Comparison of ENCODE assay signal across 10 mouse cellular contexts in the genomic region with DNA sequence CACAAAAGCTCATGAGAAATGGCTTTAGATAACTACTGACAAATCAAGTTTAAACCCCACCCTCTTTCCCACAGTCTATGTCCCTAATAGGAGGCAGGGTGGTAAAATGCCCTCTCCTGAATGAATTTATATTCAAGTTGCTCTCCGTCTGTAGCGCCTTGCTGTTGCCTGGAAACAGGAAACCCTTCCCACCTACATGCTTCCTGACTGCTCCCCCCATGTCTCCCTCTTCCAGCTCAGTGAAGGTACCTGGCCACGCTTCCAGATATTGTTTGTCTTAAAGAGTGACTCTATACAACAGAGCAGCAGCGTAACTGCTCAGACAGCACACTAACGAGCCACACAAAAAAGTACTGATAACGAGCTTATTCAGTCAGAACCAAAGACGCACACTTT. TPM values are rescaled to one million over a fixed set of nuclear protein-coding genes. Genes with fewer than 3 reads are reported as not detected.
DNase-seq lines count a peak whose midpoint lies in the region; ATAC-seq and TF ChIP-seq lines count a peak whose summit lies in the region.
"Had no signal": no experiment of that assay in that cellular context is flagged by ENCODE, and none has a peak within 500 bp of the region (broad histone marks: within the 10 kb centered on the region; RNA-seq: fewer than 3 reads in every experiment).

No protein-coding gene starts in this region.

- 42% methylated on average over 7 of the region's 7 CpGs for WGBS in heart, embryonic 10.5 days
- 31% methylated on average over 7 of the region's 7 CpGs for WGBS in hindbrain, embryonic 13.5 days
- whole genome bisulfite sequencing in limb, embryonic 15.5 days: 36% methylated on average over 7 of the region's 7 CpGs
- 27% methylated on average over 7 of the region's 7 CpGs for WGBS in stomach, postnatal 0 days

- ATAC-seq in common myeloid progenitor, adult 5-6 weeks (replicated peaks; ENCODE audit: low read depth, poor library complexity, severe bottlenecking): peak; percentile 36
- peak; percentile 83 for ATAC-seq in hindbrain, embryonic 13.5 days (ENCODE audit: low FRiP score)
- no peak for ATAC-seq in limb, embryonic 15.5 days (ENCODE audit: insufficient number of reproducible peaks, low FRiP score, low TSS enrichment, low read depth)
- ATAC-seq in stomach, postnatal 0 days (ENCODE audit: low FRiP score, low TSS enrichment): no peak
- ATAC-seq in monocyte, adult 5-6 weeks (replicated peaks; ENCODE audit: insufficient number of reproducible peaks, low FRiP score, low TSS enrichment, poor library complexity, severe bottlenecking): no peak

- TF ChIP-seq CTCF in stomach, postnatal 0 days (IDR thresholded peaks at IDR 0.05; ENCODE audit: low read depth): no peak

- peak overlapping the region; percentile 36; the same call in 1 of the 2 replicates for H3K27ac ChIP-seq in heart, embryonic 10.5 days
- no peak overlapping the region for H3K27ac ChIP-seq in hindbrain, embryonic 13.5 days
- no peak overlapping the region for H3K27ac ChIP-seq in limb, embryonic 15.5 days
- no peak overlapping the region for H3K27ac ChIP-seq in stomach, postnatal 0 days (replicated peaks)

- H3K4me2 ChIP-seq in hindbrain, embryonic 13.5 days: peak overlapping the region; percentile 50
- peak overlapping the region; percentile 13 for H3K4me2 ChIP-seq in limb, embryonic 15.5 days
- H3K4me2 ChIP-seq in stomach, postnatal 0 days (replicated peaks; ENCODE audit: low read depth): peak overlapping the region; percentile 36; the same call in 1 of the 2 replicates

- H3K9ac ChIP-seq in hindbrain, embryonic 13.5 days: no peak overlapping the region
- no peak overlapping the region for H3K9ac ChIP-seq in limb, embryonic 15.5 days
- H3K9ac ChIP-seq in stomach, postnatal 0 days (ENCODE audit: low read length): no peak overlapping the region

- no peaks in the 10 kb centered on the region for H3K27me3 ChIP-seq in heart, embryonic 10.5 days (ENCODE audit: insufficient read depth, poor library complexity, severe bottlenecking)
- peaks cover 4% of the 10 kb centered on the region; the same call in 1 of the 2 replicates for H3K27me3 ChIP-seq in hindbrain, embryonic 13.5 days
- no peaks in the 10 kb centered on the region for H3K27me3 ChIP-seq in limb, embryonic 15.5 days
- no peaks in the 10 kb centered on the region for H3K27me3 ChIP-seq in stomach, postnatal 0 days (ENCODE audit: control insufficient read depth, insufficient read depth, low read length)
- H3K27me3 ChIP-seq: CH12.LX had no signal

- no peaks in the 10 kb centered on the region for H3K36me3 ChIP-seq in heart, embryonic 10.5 days
- no peaks in the 10 kb centered on the region for H3K36me3 ChIP-seq in hindbrain, embryonic 13.5 days
- no peaks in the 10 kb centered on the region for H3K36me3 ChIP-seq in limb, embryonic 15.5 days
- H3K36me3 ChIP-seq in stomach, postnatal 0 days (ENCODE audit: control insufficient read depth, insufficient read depth, low read length): no peaks in the 10 kb centered on the region

- peak overlapping the region; percentile 33 for H3K4me3 ChIP-seq in heart, embryonic 10.5 days
- H3K4me3 ChIP-seq in hindbrain, embryonic 13.5 days: peak overlapping the region; percentile 20
- no peak overlapping the region for H3K4me3 ChIP-seq in limb, embryonic 15.5 days
- H3K4me3 ChIP-seq in stomach, postnatal 0 days (ENCODE audit: low read depth, low read length): no peak overlapping the region; the same call in 1 of the 2 replicates
- H3K4me3 ChIP-seq: erythroblast, embryonic 14.5 days had no signal

- H3K9me3 ChIP-seq in heart, embryonic 10.5 days: no peaks in the 10 kb centered on the region
- H3K9me3 ChIP-seq in hindbrain, embryonic 13.5 days: no peaks in the 10 kb centered on the region
- H3K9me3 ChIP-seq in limb, embryonic 15.5 days: no peaks in the 10 kb centered on the region
- no peaks in the 10 kb centered on the region for H3K9me3 ChIP-seq in stomach, postnatal 0 days (ENCODE audit: control insufficient read depth, low read length)

- TF ChIP-seq EP300 in stomach, postnatal 0 days (optimal IDR thresholded peaks at IDR 0.05): no peak

- peaks cover 21% of the 10 kb centered on the region for H3K4me1 ChIP-seq in heart, embryonic 10.5 days
- H3K4me1 ChIP-seq in hindbrain, embryonic 13.5 days (replicated peaks): peaks cover 20% of the 10 kb centered on the region
- H3K4me1 ChIP-seq in limb, embryonic 15.5 days: no peaks in the 10 kb centered on the region; the same call in 1 of the 2 replicates
- 0 out of 2 replicates have a peak, but pooled peaks cover 2% of the 10 kb centered on the region for H3K4me1 ChIP-seq in stomach, postnatal 0 days (replicated peaks; ENCODE audit: control insufficient read depth, insufficient read depth)

- no peak for DNase-seq in heart, embryonic 10.5 days (ENCODE audit: low spot score)
- DNase-seq in heart, adult 11 months: no peak
- no peak for DNase-seq in stomach, postnatal 0 days (ENCODE audit: low spot score)
- no peak for DNase-seq in testis, postnatal 10 days (ENCODE audit: low spot score)

RNA-seq across cellular contexts. Expression of gene Bbx, which starts 50.8 kb away (rescaled TPM):
- polyA plus RNA-seq in heart, embryonic 10.5 days (2016; fragmentation: Nextera tagmentation; extraction: Ambion mirVana): 41.6 and 50.2 TPM in 2 replicates
- total RNA-seq in common myeloid progenitor, adult 5-6 weeks (2017): 42.9 and 43.7 TPM in 2 replicates
- polyA plus RNA-seq in hindbrain, embryonic 13.5 days (2015; fragmentation: Nextera tagmentation; extraction: Ambion mirVana): 24.7 and 29.9 TPM in 2 replicates
- polyA plus RNA-seq in limb, embryonic 15.5 days (2015; fragmentation: Nextera tagmentation; extraction: Ambion mirVana): 40.5 and 43.0 TPM in 2 replicates
- 17.9 TPM in 2 replicates for polyA plus RNA-seq in stomach, postnatal 0 days (2015; fragmentation: Nextera tagmentation; extraction: Ambion mirVana)
- total RNA-seq in monocyte, adult 5-6 weeks (2017): 30.7 to 54.8 TPM (median 39.8 TPM) in 3 replicates

Comparison
In these comparisons a context has a peak if more than half of its experiments do, and no peak if none do; other contexts are left out.
1. H3K4me3 ChIP-seq: peak in heart, embryonic 10.5 days (single experiment) and hindbrain, embryonic 13.5 days (single experiment); none in limb, embryonic 15.5 days (single experiment) and stomach, postnatal 0 days (single experiment).
2. ATAC-seq: peak in common myeloid progenitor, adult 5-6 weeks (single experiment) and hindbrain, embryonic 13.5 days (single experiment); none in limb, embryonic 15.5 days (single experiment), stomach, postnatal 0 days (single experiment) and monocyte, adult 5-6 weeks (single experiment).
3. Peak in every context shown above with its lines, with median percentiles within 50 percentile points of each other: H3K4me2 ChIP-seq.